Mouse (Mus musculus) heart, adult 8-10 months (tissue): ENCODE results near the gene Marcks. TPM values are rescaled to one million over a fixed set of nuclear protein-coding genes. Genes with fewer than 3 reads are reported as not detected.
A peak's percentile ranks its signal among the peaks of the same experiment; 100 is the strongest.
"Not testable (repeated sequence)": the region's sequence is repeated elsewhere in the genome, so short reads cannot be mapped to it uniquely, and the experiment has no call there.

ENCODE experiments used
- DNase-seq: peaks from one replicate; pipeline ENCODE4 v3.0.0; 2022; ENCODE audit warnings: low spot score
- total RNA-seq, 4 experiments: library from RNA; stranded (reverse); gene quantifications; 2 replicates each; pipeline ENCODE4 v1.2.4; 2022

The Marcks gene
- total RNA-seq, 4 experiments from 2014 or later = 20.7 to 32.9 (median 27.6) TPM

DNA sequence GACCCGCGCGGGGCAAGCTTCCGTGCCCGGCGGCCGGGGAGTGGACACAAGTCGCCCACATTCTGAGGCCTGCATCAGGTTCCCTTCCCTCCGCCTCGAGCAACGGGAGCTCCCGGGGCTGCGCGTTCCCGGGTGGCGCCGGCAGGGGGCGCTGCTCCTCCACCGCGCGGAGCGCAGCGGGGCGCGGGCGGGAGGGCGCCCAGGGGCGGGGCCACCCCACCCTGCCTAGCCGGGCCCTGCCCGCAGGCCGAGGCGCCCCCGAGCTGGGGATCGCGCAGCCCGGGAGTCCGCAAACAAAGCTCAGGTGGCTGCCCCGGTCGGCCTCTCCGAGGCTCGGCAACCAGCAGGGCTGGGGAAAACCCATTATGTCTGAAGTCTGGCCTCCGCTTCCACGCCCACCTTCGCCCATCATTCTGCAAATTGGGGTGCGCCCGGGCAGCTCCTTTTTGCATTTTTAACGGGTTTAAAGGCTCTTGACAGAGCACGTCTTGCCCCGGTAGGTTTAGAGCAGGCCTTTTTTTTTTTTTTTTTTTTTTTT, 1.7 kb downstream of the Marcks start:
- peak; percentile 86 for DNase-seq

DNA sequence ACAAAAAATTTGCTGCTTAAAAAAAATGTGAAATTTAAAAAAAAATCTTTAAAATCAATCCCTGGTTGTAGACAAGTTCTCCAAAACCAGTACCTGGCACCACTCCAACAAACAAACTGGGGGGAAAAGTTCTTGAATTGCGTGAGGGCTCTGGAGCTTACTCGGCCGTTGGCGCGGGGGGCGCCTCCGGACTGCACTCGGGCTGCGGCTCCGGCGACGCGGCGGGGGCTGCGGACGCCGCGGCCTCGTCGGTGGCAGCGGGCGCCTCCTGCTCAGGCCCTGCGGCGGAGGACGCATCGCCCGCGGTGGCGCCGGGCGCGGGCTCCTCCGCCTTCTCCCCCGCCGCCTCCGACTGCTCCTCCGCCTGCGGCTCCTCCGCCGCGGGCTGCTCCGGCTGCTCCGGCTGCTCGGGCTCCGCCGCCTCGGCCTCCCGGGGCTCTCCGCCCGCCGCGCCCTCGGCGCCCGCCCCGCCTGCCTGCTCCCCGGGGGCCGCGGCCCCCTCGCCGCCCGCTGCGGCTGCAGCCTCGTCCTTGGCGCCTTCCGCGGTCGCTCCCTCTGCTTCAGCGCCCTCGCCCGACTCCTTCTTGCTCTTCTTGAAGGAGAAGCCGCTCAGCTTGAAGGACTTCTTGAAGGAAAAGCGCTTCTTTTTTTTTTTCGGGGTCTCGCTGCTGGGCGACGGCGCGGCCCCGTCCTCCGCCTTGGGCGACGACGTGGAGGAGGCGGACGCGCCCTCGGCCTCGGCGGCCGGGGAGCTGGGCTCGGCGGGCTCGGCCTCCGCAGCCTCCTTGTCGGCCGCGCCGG, 2.6 kb downstream of the Marcks start:
- DNase-seq = peak; percentile 50

DNA sequence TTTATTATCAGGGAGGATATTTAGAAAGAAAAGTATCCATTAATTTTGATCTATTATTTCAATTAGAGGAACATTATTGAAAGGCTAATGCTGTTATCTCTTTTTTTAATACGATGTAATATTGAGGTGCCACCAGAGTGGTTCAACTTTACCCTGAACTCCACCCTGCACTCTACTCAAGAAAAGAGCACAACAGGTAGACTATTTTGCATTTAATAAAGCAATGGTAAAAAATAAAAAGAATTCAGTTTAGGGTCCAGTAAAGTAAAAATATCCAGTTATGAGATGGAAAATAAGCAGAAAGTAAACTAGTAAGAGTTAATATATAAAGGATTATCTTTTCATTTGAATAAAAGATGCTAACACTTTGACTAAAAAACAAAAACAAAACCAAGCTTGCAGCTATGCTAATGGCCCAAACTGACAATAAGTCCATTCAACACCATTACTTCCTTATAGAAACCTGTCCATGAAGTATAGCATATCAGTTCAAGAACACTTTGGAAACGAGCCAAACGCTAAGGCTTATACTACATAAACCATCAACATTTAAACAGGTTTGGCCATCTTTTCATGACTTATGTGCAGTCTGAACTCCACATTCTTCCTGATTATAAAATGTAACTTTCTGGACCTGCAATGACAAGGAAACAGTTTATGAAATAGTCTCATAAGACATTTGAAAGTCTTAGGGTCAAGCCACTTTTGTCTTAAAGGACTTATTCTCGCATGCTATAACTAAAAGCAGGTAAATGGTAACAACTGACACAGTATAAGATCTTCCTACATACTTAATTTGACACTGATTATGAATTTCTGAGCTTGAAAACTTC, 4.6 kb downstream of the Marcks start:
- no peak for DNase-seq

DNA sequence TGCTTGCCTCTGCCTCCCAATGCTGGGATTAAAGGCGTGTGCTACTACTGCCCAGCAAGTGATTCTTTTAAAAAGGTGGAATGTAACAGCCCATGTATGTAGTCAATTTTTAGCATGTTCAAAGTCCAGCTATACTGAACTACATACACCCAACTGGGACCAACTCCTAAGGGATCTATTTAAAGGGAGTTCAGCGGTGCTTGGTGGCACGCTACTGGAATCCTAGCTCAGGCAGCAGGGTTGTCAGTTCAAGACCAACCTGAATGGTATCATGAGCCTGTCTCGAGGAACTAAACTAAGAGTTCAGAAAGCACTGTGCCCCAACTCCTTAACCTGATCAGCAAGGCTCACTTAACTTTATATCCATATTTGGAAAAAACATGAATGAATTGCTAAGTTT, 6.0 kb downstream of the Marcks start:
- DNase-seq = no peak

DNA sequence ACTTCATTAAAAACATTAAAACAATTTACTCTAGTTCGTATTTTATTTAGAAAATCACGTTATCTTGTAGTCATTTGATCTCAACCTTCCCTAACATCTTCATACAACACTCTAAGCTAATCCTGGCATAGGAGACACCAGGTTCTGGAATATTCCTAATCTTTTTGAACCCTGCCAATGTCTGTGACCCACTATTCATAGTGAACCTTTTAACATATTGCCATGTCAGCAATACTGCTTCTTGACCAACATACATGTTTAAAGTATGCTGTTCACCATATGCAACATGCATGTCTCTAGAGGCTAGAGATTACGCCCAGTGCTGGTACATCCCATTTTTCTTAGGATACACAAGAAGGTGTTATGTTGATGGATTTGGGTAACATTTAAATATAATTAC, 9.1 kb downstream of the Marcks start:
- no peak for DNase-seq

DNA sequence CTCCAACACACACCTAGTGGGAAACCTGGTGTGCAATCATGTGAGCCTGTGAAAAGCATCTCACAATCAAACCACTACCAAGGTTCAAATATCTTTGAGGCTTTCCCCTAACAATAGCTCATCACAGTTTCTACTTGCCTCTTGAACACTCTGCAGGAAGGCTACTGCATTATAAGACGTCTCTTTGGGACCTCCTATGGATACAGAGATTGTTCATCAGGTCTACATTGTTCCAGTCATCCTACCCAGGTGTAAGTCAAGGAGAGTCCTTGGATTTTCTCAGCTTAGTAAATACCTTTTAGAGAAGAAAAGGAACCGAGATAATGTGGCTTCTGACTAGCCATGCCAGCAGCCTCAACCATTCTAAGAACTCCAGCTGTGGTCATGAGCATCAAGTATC, 23.4 kb downstream of the Marcks start:
- no peak for DNase-seq

DNA sequence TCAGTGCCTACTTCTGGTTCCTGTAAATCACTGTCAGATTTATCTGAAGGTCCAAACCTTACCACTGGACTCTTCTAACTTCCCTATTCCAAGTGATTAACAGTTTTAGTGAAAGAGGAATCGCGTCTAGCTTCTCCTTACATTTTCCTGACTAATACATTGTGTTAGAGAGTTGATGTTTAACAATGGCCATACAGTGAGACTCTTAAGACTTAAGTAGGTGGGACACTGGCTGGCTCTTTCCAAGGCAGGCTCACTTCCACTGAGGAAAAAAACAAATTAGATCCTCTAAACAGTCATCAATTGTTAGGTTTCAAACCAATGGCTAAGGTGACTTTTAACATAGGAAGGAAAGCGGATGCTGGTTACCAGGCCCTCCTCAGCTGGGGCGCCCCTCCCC, 25.9 kb downstream of the Marcks start:
- DNase-seq = no peak

DNA sequence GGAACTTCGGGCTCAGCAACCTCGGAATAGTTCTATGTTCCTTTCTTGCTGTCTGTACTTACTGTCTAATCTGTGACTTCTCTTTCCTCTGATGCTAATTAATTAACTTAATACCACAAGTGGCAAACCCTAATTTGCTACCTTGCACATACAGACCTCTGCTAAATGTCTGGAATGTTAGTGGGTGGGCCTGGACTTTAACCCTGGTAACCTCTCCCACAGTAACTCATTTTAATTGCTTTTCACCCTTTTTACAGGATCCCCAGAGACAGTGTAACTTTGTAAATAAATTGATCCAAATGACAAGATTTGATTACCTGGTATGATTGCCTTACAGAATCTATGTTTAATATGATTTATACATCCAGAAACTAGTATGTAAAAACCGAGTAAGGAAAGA, 26.4 kb downstream of the Marcks start:
- DNase-seq = no peak

DNA sequence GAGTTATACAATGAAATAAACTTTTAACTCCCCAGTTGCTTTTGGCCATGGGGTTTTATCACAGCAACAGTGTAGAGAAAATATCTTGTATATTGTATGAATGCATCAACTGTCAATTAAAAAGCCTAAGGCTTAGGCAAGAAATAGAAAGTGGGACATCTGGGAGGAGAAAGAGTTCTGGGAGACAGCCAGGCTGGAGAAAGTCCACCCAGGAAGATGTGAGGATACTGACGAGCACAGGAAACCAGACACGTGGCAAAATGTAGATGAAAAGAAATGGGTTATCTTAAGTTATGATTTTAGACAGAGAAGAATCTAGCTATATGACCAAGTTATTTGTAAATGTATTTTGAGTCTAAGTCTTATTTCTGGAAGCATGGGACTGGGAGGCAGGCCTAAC, 27.3 kb downstream of the Marcks start:
- no peak for DNase-seq

DNA sequence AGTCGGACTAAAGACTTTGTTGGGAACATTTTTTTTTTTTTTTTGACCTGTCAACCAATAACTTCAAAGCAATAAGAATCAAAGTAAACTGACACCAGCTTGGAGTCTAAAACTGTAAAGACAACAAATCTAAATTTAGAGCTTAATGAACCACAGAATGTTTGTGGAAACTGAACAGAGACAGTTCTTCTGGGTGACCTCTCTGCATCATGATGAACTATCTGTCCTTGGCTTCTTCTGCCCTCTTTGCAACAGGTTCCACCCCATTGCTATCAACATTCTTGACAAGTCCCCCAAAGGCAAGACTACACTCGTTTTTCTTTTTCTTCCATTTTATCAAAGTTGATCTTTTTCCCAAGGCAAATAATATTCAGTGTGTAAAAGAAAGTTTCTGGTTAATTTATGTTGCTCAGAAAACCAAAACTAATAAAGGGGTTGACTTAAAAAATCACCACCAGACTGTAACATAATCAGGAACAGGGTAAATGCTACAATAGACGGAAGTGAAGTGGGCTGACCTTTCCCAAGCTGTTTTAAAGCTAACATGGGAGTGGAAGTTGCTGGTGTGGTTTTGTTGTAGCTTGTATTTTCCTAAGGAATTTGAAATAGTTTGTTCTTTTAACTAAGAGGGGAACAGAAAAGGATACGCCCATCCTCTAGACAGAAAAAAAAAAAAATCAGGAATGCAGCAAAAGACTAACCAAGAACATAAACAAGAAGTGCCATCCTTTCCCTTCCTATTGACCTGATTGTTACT, 31.7 kb downstream of the Marcks start:
- DNase-seq = peak; percentile 59

DNA sequence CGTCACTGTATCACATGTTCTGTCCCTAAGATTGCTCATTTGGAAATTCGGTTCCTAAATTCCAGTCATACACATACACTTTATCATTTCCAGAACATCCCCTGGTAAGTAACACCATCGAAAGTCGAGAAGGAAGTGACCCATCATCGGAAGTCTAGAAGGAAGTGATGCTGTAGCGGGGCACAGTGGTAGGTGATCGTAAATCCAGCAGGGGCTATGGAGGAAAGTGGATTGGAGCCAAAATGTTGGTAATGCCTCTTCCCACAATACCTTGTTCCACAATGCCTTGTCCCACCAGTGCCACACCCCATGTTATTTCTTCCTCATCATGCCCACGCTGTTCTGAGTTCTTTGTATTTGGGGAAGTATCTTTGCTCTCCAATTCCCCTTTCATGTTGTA, 32.4 kb downstream of the Marcks start:
- no peak for DNase-seq

DNA sequence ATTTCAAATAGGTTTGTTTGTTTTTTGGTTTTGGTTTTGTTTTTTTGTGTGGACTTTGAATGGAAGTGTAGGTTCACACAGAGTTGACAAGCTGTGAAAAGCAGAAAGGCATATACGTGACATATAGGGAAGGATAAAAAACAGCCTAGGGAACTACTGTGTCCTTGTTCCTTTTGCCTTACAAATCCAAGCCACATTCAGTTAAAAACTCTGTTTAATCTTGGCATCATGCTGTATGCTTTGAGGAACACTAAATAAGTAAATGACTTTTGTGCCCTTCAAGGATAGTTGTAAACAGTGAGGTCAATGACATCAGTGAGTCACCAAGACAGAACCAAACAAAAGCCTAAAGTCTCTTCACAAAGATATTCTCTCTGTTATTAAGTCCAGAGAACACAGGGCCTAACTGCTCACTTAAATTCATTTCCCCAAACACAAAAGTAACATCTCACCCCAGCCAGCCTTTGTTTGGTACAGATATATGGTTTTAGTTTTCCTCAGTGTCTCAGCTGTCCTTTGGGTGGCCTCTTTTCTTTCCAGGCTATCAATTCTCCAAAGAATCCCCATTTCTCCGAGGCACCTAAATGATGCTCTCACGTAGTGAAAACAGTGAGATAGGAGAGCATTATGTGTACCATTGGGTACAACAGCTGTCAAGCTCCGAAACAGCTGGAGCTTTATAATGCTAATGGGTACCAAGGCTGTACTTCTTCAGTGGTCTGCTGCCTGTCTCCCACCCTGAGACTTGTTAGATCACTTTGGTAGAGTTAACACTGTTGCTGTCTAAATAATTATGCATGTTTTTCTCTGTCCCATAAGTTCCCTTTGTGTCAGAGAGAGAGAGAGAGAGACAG, 36.3 kb downstream of the Marcks start:
- no peak for DNase-seq

DNA sequence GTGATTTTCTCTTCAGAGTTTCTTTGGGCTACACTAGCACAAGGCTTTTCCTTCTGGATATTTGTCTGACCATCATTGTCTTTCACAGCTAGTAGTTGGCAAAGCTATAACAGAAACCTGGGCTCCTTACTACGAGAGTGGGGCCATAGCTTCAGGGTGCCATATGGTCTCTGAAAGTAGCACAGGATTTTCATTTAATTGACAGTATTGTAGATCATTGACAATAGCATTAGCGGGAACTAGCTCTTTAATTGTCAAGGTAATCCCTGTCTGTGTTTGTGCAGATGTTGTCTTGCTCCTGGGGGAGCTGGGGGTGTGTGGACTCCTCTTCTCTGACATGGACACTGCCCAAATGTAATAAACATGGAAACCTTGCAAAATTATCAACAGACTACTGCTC, 37.0 kb downstream of the Marcks start:
- no peak for DNase-seq

DNA sequence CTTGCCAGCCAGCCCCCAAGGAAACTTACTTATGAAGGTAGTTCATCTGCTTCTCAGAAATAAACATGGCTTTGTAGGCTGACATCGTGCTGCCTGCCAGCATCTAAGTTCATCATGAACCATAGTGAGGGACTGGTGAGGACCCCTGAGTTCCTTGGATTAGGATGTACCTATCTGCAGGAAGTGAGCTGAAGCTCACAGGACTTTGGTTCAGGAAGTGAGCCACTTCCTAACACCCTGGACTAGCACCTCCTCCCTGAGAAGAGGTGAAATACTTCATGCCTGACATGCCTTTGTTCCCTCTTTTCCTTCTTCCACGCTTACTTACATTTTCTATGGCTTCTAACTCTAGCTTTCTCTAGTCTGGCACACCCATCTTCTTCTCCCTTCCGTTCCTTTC, 42.2 kb downstream of the Marcks start:
- DNase-seq = no peak

DNA sequence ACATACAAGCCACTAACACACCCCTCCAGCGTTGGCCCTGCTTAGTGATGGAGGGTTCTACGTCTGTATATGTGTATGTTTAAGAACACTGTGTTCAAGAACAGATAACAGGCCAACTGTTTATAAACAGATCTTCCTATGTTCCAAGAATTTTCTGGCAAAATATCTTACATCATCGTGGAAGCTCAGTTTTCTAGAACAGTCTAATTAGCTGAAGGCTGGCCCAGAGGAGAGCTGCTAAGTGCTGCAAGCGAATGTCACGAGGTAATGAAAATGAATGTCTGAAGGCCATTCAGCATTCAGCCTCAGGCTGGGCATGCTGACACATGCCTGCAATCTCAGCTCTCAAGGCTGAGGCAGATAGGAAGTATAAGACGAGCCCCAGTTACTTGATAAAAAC, 42.9 kb downstream of the Marcks start:
- no peak for DNase-seq

DNA sequence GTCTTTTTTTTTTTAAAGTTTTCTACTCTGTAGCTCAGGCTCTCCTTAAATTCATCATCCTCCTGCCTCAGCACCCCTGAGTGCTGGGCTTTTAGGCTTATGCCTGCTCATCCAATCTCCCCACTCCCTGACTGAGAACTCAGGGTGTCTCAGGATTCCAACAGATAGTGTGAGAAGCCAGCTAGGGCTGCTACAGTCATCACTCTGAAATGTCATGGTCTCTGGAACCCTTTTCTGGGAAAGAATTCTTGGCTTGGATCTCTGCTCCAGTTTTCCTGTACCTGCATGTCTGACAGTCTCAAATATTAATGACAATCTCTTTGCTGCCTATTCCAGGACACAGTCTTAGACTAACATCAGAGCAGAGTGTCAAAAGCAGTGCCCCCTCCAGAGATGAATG, 45.4 kb downstream of the Marcks start:
- no peak for DNase-seq

DNA sequence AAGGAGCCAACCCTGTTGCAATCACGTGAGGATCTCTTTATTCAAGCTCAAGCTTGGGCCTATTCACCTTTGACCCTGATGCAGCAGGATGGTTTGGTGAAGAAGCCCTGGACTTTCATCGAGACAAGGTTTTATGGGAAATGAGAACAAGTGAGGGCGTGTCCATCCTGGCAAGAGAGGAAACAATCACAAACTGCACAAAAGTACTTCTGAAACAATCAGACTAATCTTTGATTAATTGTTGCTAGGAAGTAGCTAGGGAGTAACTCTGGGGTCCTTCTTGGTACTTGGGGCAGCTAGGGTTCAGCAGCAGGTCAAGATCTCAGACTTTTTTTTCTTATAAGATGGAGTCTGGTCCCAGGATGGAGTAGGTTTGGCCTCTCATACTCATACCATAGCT, 48.3 kb downstream of the Marcks start:
- no peak for DNase-seq

DNA sequence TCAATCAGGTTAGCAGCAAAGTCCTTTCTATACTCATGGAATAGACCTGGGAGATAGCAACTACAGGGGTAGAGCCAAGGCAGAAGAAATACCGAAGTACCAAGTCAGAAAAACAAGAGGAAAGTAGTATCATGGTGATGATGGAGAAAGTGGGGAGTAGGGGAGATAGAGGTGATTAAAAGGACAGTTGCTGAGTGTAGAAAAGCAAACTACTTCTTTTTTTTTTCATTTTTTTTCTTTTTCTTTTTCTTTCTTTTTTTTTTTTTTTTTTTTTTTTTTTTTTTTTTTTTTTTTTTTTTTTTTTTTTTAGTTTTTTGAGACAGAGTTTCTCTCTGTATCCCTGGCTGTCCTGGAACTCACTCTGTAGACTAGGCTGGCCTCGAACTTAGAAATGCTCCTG, 54.6 kb downstream of the Marcks start:
- not testable (repeated sequence) for DNase-seq
